Mouse (Mus musculus) left cerebral cortex, postnatal 25 days (tissue): ENCODE data around the gene C1qtnf6. TPM values are rescaled to one million over a fixed set of nuclear protein-coding genes. Genes with fewer than 3 reads are reported as not detected.

Source experiments
- DNase-seq, 2 experiments: peaks; one replicate each; pipeline ENCODE4 v3.0.0; 2022; ENCODE audit warnings: low spot score in 2 of 2, mixed read lengths in 1 of 2
- intact Hi-C: fragments of 180-260 bp; cut with DNase I; formaldehyde crosslinking; loops from one replicate; pipeline ENCODE4 v1.15.1; 2025
- total RNA-seq, 2 experiments: library from RNA; stranded (reverse); gene quantifications; 2 replicates each; pipeline ENCODE4 v1.2.3; 2021

Gene C1qtnf6
- total RNA-seq, 2 experiments from 2014 or later = 3.2 to 3.3 TPM

DNA sequence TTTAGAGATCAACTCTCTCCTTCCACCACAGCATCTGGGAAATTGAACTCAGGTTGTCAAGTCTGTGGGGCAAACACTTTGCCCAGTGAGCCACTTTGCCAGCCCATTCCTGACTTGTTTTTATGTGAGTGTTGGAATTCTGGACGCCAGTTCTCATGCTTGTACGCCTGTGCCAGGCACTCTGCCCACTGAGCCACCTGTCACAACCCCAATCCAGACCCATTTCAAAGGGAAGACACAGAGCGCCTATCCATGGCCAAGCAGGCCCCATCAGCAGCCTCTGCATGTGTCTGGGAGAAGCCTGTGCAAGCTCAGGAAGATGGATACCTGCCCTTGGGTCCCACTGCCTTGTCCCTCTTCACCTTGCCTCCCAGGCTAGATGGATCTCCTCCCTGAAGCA, 39.9 kb downstream of the C1qtnf6 start:
- intact Hi-C loops = no loop called here
- no peak for DNase-seq

DNA sequence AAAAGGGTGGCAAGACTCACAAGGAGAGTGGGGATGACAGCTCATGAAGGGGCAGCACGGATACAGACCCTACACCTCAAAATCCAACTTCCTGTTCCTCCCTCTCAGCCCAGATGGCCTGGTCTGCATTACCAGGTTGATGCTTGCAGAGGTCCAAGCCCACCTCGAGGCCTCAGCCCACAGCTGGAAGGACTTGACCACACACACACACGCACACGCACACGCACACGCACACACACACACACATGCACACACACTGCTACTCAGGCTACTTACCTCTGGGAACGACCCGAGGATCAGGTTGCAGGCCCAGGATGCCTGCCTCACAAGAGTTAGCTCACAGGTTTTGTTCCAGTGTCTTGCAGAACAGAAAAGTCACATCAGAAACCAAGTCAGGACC, 41.3 kb downstream of the C1qtnf6 start:
- intact Hi-C loops = no loop called here
- DNase-seq = no peak

DNA sequence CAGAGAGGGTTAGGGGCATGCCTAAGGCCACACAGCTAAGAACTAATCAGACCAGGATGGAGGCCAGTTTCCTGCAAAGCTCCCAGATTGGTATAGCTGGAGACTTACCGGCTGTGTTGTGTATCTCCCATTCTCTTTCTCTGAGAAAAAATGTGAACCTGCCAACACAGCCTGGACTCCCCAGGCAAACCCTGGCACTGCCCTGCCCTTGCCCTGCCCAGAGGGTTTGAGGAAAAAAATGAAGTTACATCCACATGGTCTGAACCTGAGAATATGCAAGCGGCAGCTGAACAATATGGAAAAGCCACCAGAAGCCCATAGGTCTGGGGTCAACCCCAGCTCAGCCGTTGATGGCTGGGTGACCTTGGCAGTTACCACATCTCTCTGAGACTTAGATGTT, 42.0 kb downstream of the C1qtnf6 start:
- no peak for DNase-seq
- intact Hi-C loops = no loop called here

DNA sequence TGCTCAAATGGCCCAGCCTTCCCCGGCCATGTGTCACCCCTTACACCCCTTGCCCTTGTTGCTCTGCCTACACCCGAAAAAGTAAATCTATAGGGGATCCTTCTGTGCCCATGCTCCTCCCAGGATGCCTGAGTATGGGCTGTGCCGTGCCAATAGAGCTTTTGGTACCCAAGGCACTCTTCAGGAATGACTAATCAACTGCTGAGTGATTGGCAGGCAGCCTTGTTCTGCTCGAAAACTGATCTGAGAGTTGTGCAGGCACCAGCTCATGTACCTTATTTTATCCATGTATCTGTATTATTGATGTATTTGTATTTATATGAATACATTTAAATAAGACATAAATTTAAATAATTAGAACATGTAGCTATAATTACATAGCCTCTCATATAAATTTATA, 44.1 kb downstream of the C1qtnf6 start:
- no peak for DNase-seq
- intact Hi-C loops = no loop called here

DNA sequence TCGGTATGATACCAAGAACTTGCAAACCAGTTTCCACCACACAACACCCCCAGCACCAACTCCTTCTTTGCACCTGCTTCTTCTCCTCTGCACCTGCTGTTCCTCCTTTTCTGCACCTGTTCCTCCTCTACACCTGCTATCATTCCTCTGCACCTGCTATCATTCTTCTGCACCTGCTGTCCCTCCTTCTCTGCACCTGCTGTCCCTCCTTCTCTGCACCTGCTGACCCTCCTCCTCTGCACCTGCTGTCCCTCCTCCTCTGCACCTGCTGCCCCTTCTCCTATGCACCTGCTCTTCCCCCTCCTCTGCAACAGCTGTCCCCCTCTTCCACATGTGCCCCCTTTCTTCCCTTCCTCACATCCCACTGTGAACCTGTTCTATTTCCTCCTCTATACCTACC, 44.7 kb downstream of the C1qtnf6 start:
- intact Hi-C loops = no loop called here
- DNase-seq = no peak

DNA sequence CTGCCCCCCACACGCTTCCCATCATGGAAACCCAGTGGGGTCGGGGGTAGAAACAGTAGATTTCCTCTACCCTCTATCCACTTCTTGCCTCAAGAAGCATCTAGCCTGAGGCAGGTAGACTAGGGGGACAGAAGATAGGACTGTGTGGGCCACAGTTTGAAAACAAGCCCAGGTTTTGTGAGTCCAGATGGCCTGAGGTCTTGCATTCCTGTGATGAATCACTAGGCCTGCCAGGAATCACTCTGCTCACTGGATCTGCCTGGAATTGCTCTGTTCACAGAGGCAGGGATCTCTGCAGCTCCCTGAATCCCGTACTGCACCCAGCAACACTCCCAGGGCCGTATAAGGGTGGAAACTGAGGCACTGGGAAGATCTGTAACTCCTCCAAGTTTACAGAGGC, 47.9 kb downstream of the C1qtnf6 start:
- intact Hi-C loops = no loop called here
- DNase-seq = peak in 1 of 2 experiments; percentile 35

DNA sequence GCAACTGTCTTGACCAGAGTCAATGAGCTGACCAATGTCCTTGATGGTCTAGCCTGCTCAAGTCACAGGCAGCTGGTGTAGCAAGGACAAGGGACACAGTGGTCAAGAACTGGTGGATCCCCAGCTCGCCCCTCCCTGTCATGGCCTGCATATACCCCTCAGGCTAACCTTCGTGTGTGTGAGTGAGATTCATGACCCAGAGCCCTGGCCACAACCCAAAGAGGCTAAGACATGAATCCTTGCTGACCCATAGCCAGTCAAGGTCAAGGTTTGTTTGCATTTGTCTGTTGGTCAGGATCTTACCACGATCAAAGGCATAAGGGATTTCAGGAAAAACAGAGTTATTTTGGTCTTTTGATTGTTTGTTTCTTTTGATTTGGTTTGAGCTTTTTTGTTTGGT, 48.7 kb downstream of the C1qtnf6 start:
- intact Hi-C loops = no loop called here
- no peak for DNase-seq

DNA sequence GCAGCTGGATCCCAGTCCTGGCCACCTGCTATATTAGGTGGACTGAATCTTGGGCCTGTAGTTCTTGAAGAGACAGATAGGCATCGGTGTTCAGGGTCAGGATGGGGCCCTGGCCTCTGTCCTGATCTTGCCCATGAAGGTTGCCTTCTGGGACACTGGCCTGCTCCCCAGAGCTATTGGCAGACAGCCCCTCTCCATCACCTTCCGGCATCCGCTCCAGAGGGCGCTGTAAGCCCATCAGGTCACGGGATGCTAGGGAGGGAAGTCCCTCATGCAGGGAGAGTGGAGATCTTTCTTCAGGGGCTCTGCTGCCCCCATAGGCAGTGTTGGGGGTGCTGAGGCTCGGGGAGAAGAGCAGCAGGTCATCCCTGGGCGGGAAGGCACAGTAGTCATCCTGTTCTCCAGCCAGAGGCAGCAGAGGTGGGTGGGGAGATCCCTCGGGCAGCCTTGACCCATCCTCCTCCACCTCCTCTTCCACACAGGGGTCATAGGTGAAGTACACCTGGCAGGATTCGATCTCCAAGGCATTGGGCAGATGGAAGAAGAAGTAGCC, 49.7 kb downstream of the C1qtnf6 start:
- intact Hi-C loops = no loop called here
- no peak for DNase-seq

DNA sequence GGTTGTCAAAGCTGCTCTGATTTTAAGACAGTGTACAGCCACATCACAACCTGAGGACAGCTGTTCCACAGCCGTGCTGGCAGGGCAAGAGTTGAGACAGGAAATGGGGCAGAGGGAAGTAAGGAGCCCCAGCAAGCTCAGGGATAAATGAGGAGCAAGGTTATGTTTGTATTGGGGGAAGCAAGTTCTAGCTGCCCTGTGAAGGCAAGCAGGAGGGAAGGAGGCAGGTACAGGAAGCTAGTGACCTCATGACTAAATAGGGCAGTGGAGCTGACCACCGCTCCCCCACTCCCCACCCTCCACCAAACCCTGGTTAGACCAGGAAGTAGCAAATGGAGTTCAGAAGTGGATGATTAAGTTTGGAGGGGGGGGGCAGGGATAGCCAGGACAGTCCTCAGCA, 50.2 kb downstream of the C1qtnf6 start:
- DNase-seq = no peak

DNA sequence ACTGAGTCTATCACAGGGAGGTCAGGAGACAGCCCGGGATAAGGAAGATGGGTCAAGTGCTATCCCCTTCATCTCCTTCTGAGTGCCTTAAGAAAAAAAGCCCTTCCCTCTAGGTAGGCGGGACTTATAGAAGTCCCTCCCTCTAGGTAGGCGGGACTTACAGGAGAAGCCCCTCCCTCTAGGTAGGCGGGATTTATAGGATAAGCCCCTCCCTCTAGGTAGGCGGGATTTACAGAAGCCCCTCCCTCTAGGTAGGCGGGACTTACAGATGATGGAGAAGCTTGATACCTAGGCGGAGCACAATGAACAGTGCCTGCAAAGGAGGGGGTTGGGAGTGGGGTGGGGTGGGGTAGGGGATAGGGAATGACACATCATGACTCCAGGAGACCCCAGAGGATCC, 51.1 kb downstream of the C1qtnf6 start:
- DNase-seq = no peak
- intact Hi-C loops = no loop called here

More for the DNA sequence above, 50.2 kb downstream of the C1qtnf6 start:
- intact Hi-C loops = no loop called here

DNA sequence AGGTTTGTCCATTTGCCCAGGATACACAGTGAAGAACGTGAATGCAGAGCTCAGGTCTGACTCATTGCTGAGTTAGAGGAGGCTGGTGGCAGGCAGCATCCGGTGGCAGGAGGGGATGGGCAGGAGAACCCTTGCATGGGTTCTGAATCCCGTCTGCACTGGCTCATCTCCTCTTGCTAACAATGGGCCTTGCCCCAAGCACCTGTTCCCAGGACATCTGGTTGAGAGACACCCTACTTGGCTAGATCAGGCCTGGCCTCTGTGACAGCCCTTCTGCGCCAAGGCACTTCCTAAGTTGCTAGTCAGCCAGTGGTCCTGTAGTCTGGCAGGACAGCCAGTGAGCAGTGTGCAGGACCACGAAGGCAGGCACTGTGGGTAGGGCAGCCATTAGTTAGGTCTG, 51.7 kb downstream of the C1qtnf6 start:
- intact Hi-C loops = no loop called here
- DNase-seq = peak in 1 of 2 experiments; percentile 32

DNA sequence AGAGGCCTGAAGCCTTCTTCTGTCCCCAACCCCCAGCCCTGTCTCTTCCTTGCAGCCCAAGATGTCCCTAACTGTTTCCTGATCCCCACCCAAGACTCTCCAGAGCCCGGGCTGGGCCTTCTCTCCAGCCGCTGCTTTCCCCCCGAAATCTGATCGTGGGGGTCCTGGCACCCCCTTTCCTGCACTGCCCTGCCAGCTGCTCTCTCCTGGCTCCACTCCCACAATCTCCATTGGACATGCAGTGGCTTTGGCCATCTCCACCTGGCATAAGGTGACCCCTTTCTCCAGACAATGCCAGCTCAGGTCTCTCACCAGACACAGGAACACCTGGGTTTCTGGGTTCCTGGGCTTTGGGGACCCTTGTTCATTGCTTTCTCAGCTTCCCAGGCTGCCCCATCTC, 53.1 kb downstream of the C1qtnf6 start:
- intact Hi-C loops = no loop called here
- DNase-seq = no peak

DNA sequence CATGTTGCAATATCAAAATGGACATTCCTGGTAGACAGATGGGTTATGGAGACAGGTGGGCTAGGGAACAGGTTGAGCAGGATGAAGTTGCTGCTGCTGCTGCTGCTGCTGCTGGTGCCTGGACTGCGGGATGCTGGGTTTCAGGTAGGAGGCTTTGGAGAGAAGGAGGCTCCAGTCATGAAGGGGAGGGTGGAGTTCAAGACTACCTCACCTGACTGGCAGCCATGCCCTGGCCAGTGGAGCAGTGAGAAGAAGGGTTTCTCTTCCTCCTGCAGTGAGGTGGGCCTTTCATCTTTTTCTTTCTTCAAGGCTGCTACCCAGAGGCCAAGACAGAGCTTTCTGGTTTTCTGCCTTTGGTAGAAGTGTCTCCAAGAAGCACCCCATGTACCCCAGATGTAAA, 54.3 kb downstream of the C1qtnf6 start:
- intact Hi-C loops = no loop called here
- DNase-seq = no peak

DNA sequence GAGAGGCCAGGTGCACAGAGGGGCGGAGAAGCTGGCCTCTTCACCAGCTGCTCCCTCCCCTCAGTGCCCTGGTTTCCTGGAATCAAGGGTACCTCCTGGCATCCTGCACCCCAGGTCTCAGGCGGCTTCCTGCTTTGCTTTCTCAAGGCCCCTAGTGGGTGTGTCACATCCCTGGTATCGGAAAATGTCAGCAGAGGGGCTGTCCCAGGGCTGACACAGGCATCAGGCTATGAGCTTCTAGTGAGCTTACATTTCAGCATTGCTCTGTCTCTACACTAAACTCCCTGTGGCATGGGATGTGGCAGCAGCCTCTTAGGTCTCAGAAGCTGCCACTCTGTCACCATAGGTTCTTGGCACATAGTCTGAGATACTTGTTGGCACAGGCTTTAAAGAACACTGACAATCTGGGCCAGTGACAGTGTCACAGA, 55.6 kb downstream of the C1qtnf6 start:
- intact Hi-C loops = no loop called here
- no peak for DNase-seq

DNA sequence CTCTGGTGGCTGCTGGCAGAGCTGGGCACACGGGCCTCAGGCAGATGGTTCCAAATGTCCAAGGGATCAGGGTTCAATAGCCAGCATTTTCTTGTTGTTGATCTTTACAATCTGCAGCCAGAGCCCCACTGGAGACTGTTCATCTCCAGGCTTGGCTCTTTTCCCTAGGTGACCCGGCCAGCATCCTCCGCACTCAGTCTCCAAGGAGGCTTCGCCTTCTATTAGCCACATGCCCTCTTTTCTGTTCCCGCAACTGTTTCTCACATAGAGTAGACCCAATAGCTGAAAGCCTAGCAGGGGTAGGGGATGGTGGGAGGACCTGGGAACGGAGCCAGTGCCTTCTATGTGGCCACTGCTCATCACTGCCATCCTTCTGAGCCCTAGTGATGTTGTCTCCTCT, 57.8 kb downstream of the C1qtnf6 start:
- DNase-seq = no peak
- intact Hi-C loops = no loop called here

Other genes with a start within 250 kb of the C1qtnf6 start
- gene Csf2rb2, start 225.7 kb downstream of the C1qtnf6 start, total RNA-seq = under 1 TPM; 0.60 to 0.69 TPM
- 1 to 10 TPM in 1 of 2 experiments, under 1 TPM in 1; 0.89 to 2.5 TPM for gene Csf2rb, start 205.7 kb downstream of the C1qtnf6 start, total RNA-seq
- gene Tex33, start 135.5 kb downstream of the C1qtnf6 start, total RNA-seq = not detected
- gene Tst, start 125.5 kb downstream of the C1qtnf6 start, total RNA-seq = 10 to 100 TPM; 33.3 to 33.4 TPM
- gene Mpst, start 125.0 kb downstream of the C1qtnf6 start, total RNA-seq = 10 to 100 TPM; 32.2 to 33.6 TPM
- 100 to 1,000 TPM; 317 to 361 TPM for gene Kctd17, start 102.9 kb downstream of the C1qtnf6 start, total RNA-seq
- gene Tmprss6, start 62.8 kb downstream of the C1qtnf6 start, total RNA-seq = 1 to 10 TPM in 1 of 2 experiments, not detected in 1; 1.4 TPM
- under 1 TPM in 1 of 2 experiments, not detected in 1; 0.23 TPM for gene Il2rb, start 36.1 kb downstream of the C1qtnf6 start, total RNA-seq
- gene Sstr3, start 13.3 kb upstream of the C1qtnf6 start, total RNA-seq = 10 to 100 TPM; 19.8 to 22.0 TPM
- 1 to 10 TPM; 1.9 to 2.9 TPM for gene Rac2, start 41.4 kb upstream of the C1qtnf6 start, total RNA-seq
- gene Cyth4, start 65.6 kb upstream of the C1qtnf6 start, total RNA-seq = 10 to 100 TPM; 11.8 to 12.6 TPM
- gene Elfn2, start 187.4 kb upstream of the C1qtnf6 start, total RNA-seq = 100 to 1,000 TPM; 137 to 153 TPM
- 1 to 10 TPM; 6.0 to 6.1 TPM for gene Mfng, start 242.1 kb upstream of the C1qtnf6 start, total RNA-seq